Mouse (Mus musculus) urinary bladder, postnatal 10 days (tissue): ENCODE measurements around the gene Actr6.
"Not testable (repeated sequence)": the region's sequence is repeated elsewhere in the genome, so short reads cannot be mapped to it uniquely, and the experiment has no call there.

Experiments
- DNase-seq: peaks from one replicate; pipeline ENCODE4 v3.0.0; 2022; ENCODE audit warnings: low spot score

Actr6 gene

GRCm38 (mm10) chr10:89738395-89738794 is 6.3 kb upstream of the Actr6 start:
- no peak for DNase-seq

GRCm38 (mm10) chr10:89737887-89738286 is 5.8 kb upstream of the Actr6 start:
- no peak for DNase-seq

- DNase-seq = no peak
Observed at GRCm38 (mm10) chr10:89737092-89737491, 5.0 kb upstream of the Actr6 start.

- no peak for DNase-seq
Observed at GRCm38 (mm10) chr10:89731341-89731740, 754 bp downstream of the Actr6 start.

- no peak for DNase-seq
Observed at GRCm38 (mm10) chr10:89730386-89730785, 1.7 kb downstream of the Actr6 start.

- DNase-seq = no peak
Observed at GRCm38 (mm10) chr10:89722247-89723195, 9.6 kb downstream of the Actr6 start.

GRCm38 (mm10) chr10:89720796-89721195 is 11.3 kb downstream of the Actr6 start:
- DNase-seq = no peak

- no peak for DNase-seq
Observed at GRCm38 (mm10) chr10:89720252-89720651, 11.8 kb downstream of the Actr6 start.

GRCm38 (mm10) chr10:89714910-89715309 is 17.2 kb downstream of the Actr6 start:
- DNase-seq = no peak

- DNase-seq = no peak
Observed at GRCm38 (mm10) chr10:89708720-89709119, 23.4 kb downstream of the Actr6 start.

- no peak for DNase-seq
Observed at GRCm38 (mm10) chr10:89707397-89707796, 24.7 kb downstream of the Actr6 start.

- no peak for DNase-seq
Observed at GRCm38 (mm10) chr10:89703042-89703441, 29.1 kb downstream of the Actr6 start.

- DNase-seq = no peak
Observed at GRCm38 (mm10) chr10:89697956-89698355, 34.1 kb downstream of the Actr6 start.

GRCm38 (mm10) chr10:89696270-89696669 is 35.8 kb downstream of the Actr6 start:
- not testable (repeated sequence) for DNase-seq

GRCm38 (mm10) chr10:89695194-89695911 is 36.7 kb downstream of the Actr6 start:
- DNase-seq = no peak

- DNase-seq = no peak
Observed at GRCm38 (mm10) chr10:89690021-89690420, 42.1 kb downstream of the Actr6 start.

- DNase-seq = no peak
Observed at GRCm38 (mm10) chr10:89687455-89687854, 44.6 kb downstream of the Actr6 start.

GRCm38 (mm10) chr10:89686139-89686808 is 45.8 kb downstream of the Actr6 start, which contains the start of gene Scyl2:
Gene Scyl2, minus strand, starts transcription at chr10:89686285.
- DNase-seq = peak; percentile 78

- DNase-seq = peak; percentile 12
Observed at GRCm38 (mm10) chr10:89685391-89686138, 46.5 kb downstream of the Actr6 start.

- DNase-seq = no peak
Observed at GRCm38 (mm10) chr10:89682961-89683360, 49.1 kb downstream of the Actr6 start.

GRCm38 (mm10) chr10:89682157-89682556 is 49.9 kb downstream of the Actr6 start:
- no peak for DNase-seq

GRCm38 (mm10) chr10:89681706-89682105 is 50.4 kb downstream of the Actr6 start:
- no peak for DNase-seq
